Mouse (Mus musculus) liver, adult 2 months (tissue): ENCODE data around the gene Myadml2. TPM values are rescaled to one million over a fixed set of nuclear protein-coding genes. Genes with fewer than 3 reads are reported as not detected.

Source experiments
- DNase-seq: peaks from one replicate; pipeline ENCODE4 v3.0.0-alpha.2; 2011; ENCODE audit warnings: low read depth, low spot score; ENCODE audit errors: extremely low read depth
- H3K27ac ChIP-seq: fragments of 200-500 bp; replicated peaks from 2 replicates; pipeline ENCODE4 v1.5.1; 2012; ENCODE audit warnings: low read depth, mild to moderate bottlenecking, control low read depth, inconsistent platforms, low read length; ENCODE audit not compliant: insufficient read depth
- H3K27me3 ChIP-seq: fragments of 200-500 bp; 2 replicates; pipeline ENCODE4 v1.6.1; 2012; ENCODE audit warnings: mild to moderate bottlenecking, moderate library complexity, low read length, inconsistent platforms; ENCODE audit not compliant: control insufficient read depth, insufficient read depth
- H3K36me3 ChIP-seq: fragments of 200-500 bp; 2 replicates; pipeline ENCODE4 v1.6.1; 2012; ENCODE audit warnings: low read length, inconsistent platforms; ENCODE audit not compliant: control insufficient read depth, insufficient read depth
- H3K4me1 ChIP-seq: fragments of 200-500 bp; 2 replicates; pipeline ENCODE4 v1.6.1; 2011; ENCODE audit warnings: low read length; ENCODE audit not compliant: control insufficient read depth, insufficient read depth
- H3K4me3 ChIP-seq: fragments of 200-500 bp; 2 replicates; pipeline ENCODE4 v1.5.1; 2011; ENCODE audit warnings: low read depth, mild to moderate bottlenecking, control low read depth, low read length, moderate library complexity; ENCODE audit not compliant: insufficient read depth
- H3K79me2 ChIP-seq: fragments of 200-500 bp; 2 replicates; pipeline ENCODE4 v1.6.1; 2012; ENCODE audit warnings: inconsistent platforms, mild to moderate bottlenecking, low read length, moderate library complexity; ENCODE audit not compliant: control insufficient read depth, insufficient read depth
- H3K9ac ChIP-seq: fragments of 200-500 bp; 2 replicates; pipeline ENCODE4 v1.6.1; 2012; ENCODE audit warnings: low read depth, mild to moderate bottlenecking, control low read depth, inconsistent platforms, low read length
- CTCF ChIP-seq: fragments of 200-500 bp; IDR thresholded peaks from 2 replicates; pipeline ENCODE4 v1.5.1; 2011; ENCODE audit warnings: low read depth, low read length, control low read depth
- POLR2A ChIP-seq: fragments of 200-500 bp; IDR thresholded peaks from 2 replicates; pipeline ENCODE4 v1.6.1; 2011; ENCODE audit warnings: low read length, control low read depth; ENCODE audit not compliant: insufficient read depth; ENCODE audit errors: extremely low read depth
- WGBS: fragments of 180-500 bp; shearing (Covaris S2); methylation state at CpG from one replicate; pipeline ENCODE4 v1.1.7; 2018; 5-methylcytosine and 5-hydroxymethylcytosine counted together
- polyA plus RNA-seq: library from polyadenylated mRNA; depleted of rRNA; stranded (reverse); fragments of >200 nt; gene quantifications from 2 replicates; pipeline ENCODE4 v1.2.3, GENCODE M21; 2012
- total RNA-seq: library from RNA; depleted of rRNA; stranded (reverse); fragments of >200 nt; gene quantifications from 2 replicates; pipeline ENCODE4 v1.2.3, GENCODE M21; 2014

Gene Myadml2
- total and polyA plus RNA-seq, 2 experiments = not detected

- no peak overlapping the region for H3K9ac ChIP-seq
- H3K4me1 ChIP-seq = peaks cover 20% of the 10 kb centered on the region
- H3K27me3 ChIP-seq = no peaks in the 10 kb centered on the region
- no peak for TF ChIP-seq POLR2A
- TF ChIP-seq CTCF = no peak
- 79% methylated on average over 9 of the region's 9 CpGs for WGBS
- no peak overlapping the region for H3K4me3 ChIP-seq
- H3K79me2 ChIP-seq = peaks cover 5% of the 10 kb centered on the region; the same call in 1 of the 2 replicates
- H3K27ac ChIP-seq = no peak overlapping the region
- H3K36me3 ChIP-seq = peaks cover 37% of the 10 kb centered on the region
- DNase-seq = no peak
Measured at GRCm38 (mm10) chr11:120610477-120611046, 37.4 kb downstream of the Myadml2 start.

- Histone ChIP-seq H3K36me3 (peaks cover 32% of the 10 kb centered on the region), H3K27ac (peak overlapping the region; percentile 24; the same call in 1 of the 2 replicates), H3K79me2 (no peaks in the 10 kb centered on the region), H3K9ac (peak overlapping the region; percentile 49; the same call in 1 of the 2 replicates), H3K27me3 (no peaks in the 10 kb centered on the region), H3K4me3 (no peak overlapping the region), H3K4me1 (peaks cover 14% of the 10 kb centered on the region)
- peak; percentile 75 for DNase-seq
- WGBS = 27% methylated on average over 8 of the region's 8 CpGs
- TF ChIP-seq CTCF (no peak), POLR2A (0 out of 2 replicates have a peak, but pooled peaks have one; percentile 5)
Measured at GRCm38 (mm10) chr11:120609250-120609649, 38.7 kb downstream of the Myadml2 start.

GRCm38 (mm10) chr11:120608241-120609034 lies 39.5 kb downstream of the Myadml2 start, which contains the start of gene Npb:
Npb (plus strand) TSS chr11:120608477.
- no peaks in the 10 kb centered on the region for H3K27me3 ChIP-seq
- H3K9ac ChIP-seq = peak within 1 kb of the TSS; percentile 49; the same call in 1 of the 2 replicates
- 12% methylated on average over 45 of the region's 45 CpGs for WGBS
- peaks cover 7% of the 10 kb centered on the region; the same call in 1 of the 2 replicates for H3K4me1 ChIP-seq
- H3K79me2 ChIP-seq = no peaks in the 10 kb centered on the region
- H3K36me3 ChIP-seq = peaks cover 24% of the 10 kb centered on the region
- peak; percentile 63 for DNase-seq
- TF ChIP-seq CTCF (peak; percentile 3; the same call in 1 of the 2 replicates), POLR2A (0 out of 2 replicates have a peak, but pooled peaks have one; percentile 26)
- H3K27ac ChIP-seq = peak within 1 kb of the TSS; percentile 24
- H3K4me3 ChIP-seq = no peak within 1 kb of the TSS

GRCm38 (mm10) chr11:120606764-120607163 lies 41.2 kb downstream of the Myadml2 start:
- no peak overlapping the region for H3K9ac ChIP-seq
- no peaks in the 10 kb centered on the region for H3K79me2 ChIP-seq
- no peak overlapping the region for H3K4me3 ChIP-seq
- H3K36me3 ChIP-seq = peaks cover 13% of the 10 kb centered on the region
- H3K27ac ChIP-seq = no peak overlapping the region
- no peaks in the 10 kb centered on the region for H3K27me3 ChIP-seq
- 74% methylated on average over 4 of the region's 4 CpGs for WGBS
- H3K4me1 ChIP-seq = 0 out of 2 replicates have a peak, but pooled peaks cover 3% of the 10 kb centered on the region
- no peak for TF ChIP-seq POLR2A
- no peak for TF ChIP-seq CTCF
- no peak for DNase-seq

GRCm38 (mm10) chr11:120605667-120606066 lies 42.3 kb downstream of the Myadml2 start:
- peaks cover 4% of the 10 kb centered on the region; the same call in 1 of the 2 replicates for H3K36me3 ChIP-seq
- no peak overlapping the region for H3K27ac ChIP-seq
- no peak overlapping the region for H3K4me3 ChIP-seq
- 90% methylated on average over 7 of the region's 7 CpGs for WGBS
- 0 out of 2 replicates have a peak, but pooled peaks cover 3% of the 10 kb centered on the region for H3K4me1 ChIP-seq
- DNase-seq = no peak
- H3K27me3 ChIP-seq = no peaks in the 10 kb centered on the region
- no peak for TF ChIP-seq POLR2A
- no peak for TF ChIP-seq CTCF
- no peak overlapping the region for H3K9ac ChIP-seq
- no peaks in the 10 kb centered on the region for H3K79me2 ChIP-seq
